Mouse (Mus musculus) megakaryocyte progenitor cell, adult 5-6 weeks (primary cell): ENCODE results near the gene Slc16a3. TPM values are rescaled to one million over a fixed set of nuclear protein-coding genes. Genes with fewer than 3 reads are reported as not detected.
A peak's percentile ranks its signal among the peaks of the same experiment; 100 is the strongest.

ENCODE experiments used
- ATAC-seq: replicated peaks from 2 replicates; pipeline ENCODE4 v1.8.0; 2016; ENCODE audit warnings: mild to moderate bottlenecking, moderate TSS enrichment, inconsistent platforms; ENCODE audit not compliant: poor library complexity
- total RNA-seq, 2 experiments: library from RNA; stranded (forward) in 1 of 2; stranded (reverse) in 1 of 2; fragments of 157-497, 149-512 nt in 1 of 2; fragments of 200-1000 nt in 1 of 2; gene quantifications; 2 replicates each; pipeline versions ENCODE4 v1.2.3 to v1.2.4; 2015 to 2017

Gene Slc16a3
- total RNA-seq, 2 experiments from 2014 or later, result 4.4 to 7.5 TPM

GRCm38 (mm10) chr11:121010044-121010755 lies 61.9 kb downstream of the Slc16a3 start:
- peak; percentile 77 for ATAC-seq

Other genes with a start within 250 kb of the Slc16a3 start
- 116 and 136 TPM in 2 replicates for gene Cenpx, start 234.7 kb upstream of the Slc16a3 start, total RNA-seq (2015)
- gene Cenpx, start 234.7 kb upstream of the Slc16a3 start, total RNA-seq (2017), result 100 and 106 TPM in 2 replicates
- 10.6 and 11.0 TPM in 2 replicates for gene Lrrc45, start 234.6 kb upstream of the Slc16a3 start, total RNA-seq (2015)
- gene Lrrc45, start 234.6 kb upstream of the Slc16a3 start, total RNA-seq (2017), result 37.6 and 42.3 TPM in 2 replicates
- gene Rac3, start 227.0 kb upstream of the Slc16a3 start, total RNA-seq (2015), result 0.44 and 0.76 TPM in 2 replicates
- gene Rac3, start 227.0 kb upstream of the Slc16a3 start, total RNA-seq (2017), result 0.25 TPM in 1 of 2 replicates, not detected in the other
- 16.3 and 18.7 TPM in 2 replicates for gene Dcxr, start 221.2 kb upstream of the Slc16a3 start, total RNA-seq (2015)
- 16.5 and 17.1 TPM in 2 replicates for gene Dcxr, start 221.2 kb upstream of the Slc16a3 start, total RNA-seq (2017)
- not detected in 2 replicates for gene Cbr2, start 216.4 kb upstream of the Slc16a3 start, total RNA-seq (2015)
- 1.3 TPM in 1 of 2 replicates, not detected in the other for gene Cbr2, start 216.4 kb upstream of the Slc16a3 start, total RNA-seq (2017)
- gene Hmga1b, start 185.7 kb upstream of the Slc16a3 start, total RNA-seq (2015), result 28.6 and 31.3 TPM in 2 replicates
- gene Hmga1b, start 185.7 kb upstream of the Slc16a3 start, total RNA-seq (2017), result 20.6 and 25.8 TPM in 2 replicates
- 11.6 and 12.2 TPM in 2 replicates for gene Rfng, start 164.3 kb upstream of the Slc16a3 start, total RNA-seq (2015)
- gene Rfng, start 164.3 kb upstream of the Slc16a3 start, total RNA-seq (2017), result 2.7 and 5.2 TPM in 2 replicates
- gene Gps1, start 164.2 kb upstream of the Slc16a3 start, total RNA-seq (2015), result 81.2 and 99.9 TPM in 2 replicates
- 90.0 and 93.4 TPM in 2 replicates for gene Gps1, start 164.2 kb upstream of the Slc16a3 start, total RNA-seq (2017)
- 65.0 and 77.7 TPM in 2 replicates for gene Dus1l, start 152.1 kb upstream of the Slc16a3 start, total RNA-seq (2015)
- gene Dus1l, start 152.1 kb upstream of the Slc16a3 start, total RNA-seq (2017), result 53.8 and 60.4 TPM in 2 replicates
- gene Fasn, start 123.9 kb upstream of the Slc16a3 start, total RNA-seq (2015), result 44.3 and 66.8 TPM in 2 replicates
- gene Fasn, start 123.9 kb upstream of the Slc16a3 start, total RNA-seq (2017), result 32.9 and 36.1 TPM in 2 replicates
- 4.5 and 6.4 TPM in 2 replicates for gene Ccdc57, start 15.6 kb upstream of the Slc16a3 start, total RNA-seq (2015)
- gene Ccdc57, start 15.6 kb upstream of the Slc16a3 start, total RNA-seq (2017), result 6.4 and 8.4 TPM in 2 replicates
- gene Csnk1d, start 42.9 kb downstream of the Slc16a3 start, total RNA-seq (2015), result 51.3 and 64.2 TPM in 2 replicates
- gene Csnk1d, start 42.9 kb downstream of the Slc16a3 start, total RNA-seq (2017), result 69.8 and 74.2 TPM in 2 replicates
- gene Cd7, start 90.9 kb downstream of the Slc16a3 start, total RNA-seq (2015), result 0.44 and 0.59 TPM in 2 replicates
- gene Cd7, start 90.9 kb downstream of the Slc16a3 start, total RNA-seq (2017), result 0.29 TPM in 1 of 2 replicates, not detected in the other
- not detected in 2 replicates for gene Sectm1b, start 115.1 kb downstream of the Slc16a3 start, total RNA-seq (2015)
- gene Sectm1b, start 115.1 kb downstream of the Slc16a3 start, total RNA-seq (2017), result not detected in 2 replicates
- gene Sectm1a, start 132.7 kb downstream of the Slc16a3 start, total RNA-seq (2015), result not detected in 2 replicates
- not detected in 2 replicates for gene Sectm1a, start 132.7 kb downstream of the Slc16a3 start, total RNA-seq (2017)
- not detected in 2 replicates for gene Tex19.2, start 170.2 kb downstream of the Slc16a3 start, total RNA-seq (2015)
- gene Tex19.2, start 170.2 kb downstream of the Slc16a3 start, total RNA-seq (2017), result 0.71 TPM in 1 of 2 replicates, not detected in the other
- not detected in 2 replicates for gene Tex19.1, start 197.7 kb downstream of the Slc16a3 start, total RNA-seq (2015)
- not detected in 2 replicates for gene Tex19.1, start 197.7 kb downstream of the Slc16a3 start, total RNA-seq (2017)
- not detected in 2 replicates for gene Uts2r, start 211.8 kb downstream of the Slc16a3 start, total RNA-seq (2015)
- not detected in 2 replicates for gene Uts2r, start 211.8 kb downstream of the Slc16a3 start, total RNA-seq (2017)